8 mouse cellular contexts compared by ENCODE assay signal in the genomic region with DNA sequence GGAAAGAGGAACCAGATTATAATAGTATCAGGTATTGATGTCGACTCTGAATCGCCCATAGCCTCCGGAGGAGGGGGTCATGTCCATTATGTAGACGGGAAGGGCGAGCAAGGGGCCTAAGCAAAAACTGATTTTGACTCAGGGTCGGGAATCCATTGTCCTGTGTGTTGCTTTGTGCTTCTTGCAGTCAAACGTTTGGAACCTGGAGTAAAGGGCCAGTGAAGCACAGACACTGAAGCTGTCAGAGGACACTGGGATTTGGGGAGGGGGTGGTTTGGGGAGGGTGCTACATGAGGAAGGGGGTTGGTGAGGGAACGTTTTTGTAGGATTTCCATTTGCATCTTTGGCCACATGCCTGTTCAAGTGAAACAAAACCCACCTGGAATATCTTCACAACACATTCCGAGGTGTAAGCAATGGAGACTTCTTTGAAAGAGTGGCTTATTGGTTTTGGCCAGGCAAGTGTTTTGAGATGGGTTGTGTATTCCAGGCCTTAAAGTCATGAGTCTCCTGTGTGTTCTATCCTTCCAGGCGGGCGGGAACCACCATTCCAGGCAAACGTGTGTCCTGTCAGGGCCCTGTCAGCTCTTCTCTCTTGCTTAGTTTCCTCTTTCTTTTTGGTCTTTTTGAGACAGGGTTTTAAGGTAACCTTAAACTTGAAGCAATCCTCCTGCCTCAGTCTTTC. TPM values are rescaled to one million over a fixed set of nuclear protein-coding genes. Genes with fewer than 3 reads are reported as not detected.
A peak's percentile ranks its signal among the peaks of the same experiment; 100 is the strongest.
DNase-seq lines count a peak whose midpoint lies in the region; ATAC-seq and TF ChIP-seq lines count a peak whose summit lies in the region.

No protein-coding gene starts in this region.

- H3K4me2 ChIP-seq in forebrain, embryonic 14.5 days (ENCODE audit: low read length), result peak overlapping the region; percentile 95
- peak overlapping the region; percentile 100 for H3K4me2 ChIP-seq in liver, embryonic 15.5 days

- H3K27ac ChIP-seq in heart, embryonic 10.5 days, result peak overlapping the region; percentile 95; the same call in 1 of the 2 replicates
- H3K27ac ChIP-seq in forebrain, embryonic 14.5 days (ENCODE audit: low read depth, low read length), result no peak overlapping the region
- H3K27ac ChIP-seq in liver, embryonic 15.5 days (replicated peaks), result no peak overlapping the region

- TF ChIP-seq CTCF in E14TG2a.4 (conservative IDR thresholded peaks at IDR 0.05; ENCODE audit: low read length), result no peak

- H3K9me3 ChIP-seq in heart, embryonic 10.5 days, result no peaks in the 10 kb centered on the region
- no peaks in the 10 kb centered on the region for H3K9me3 ChIP-seq in E14TG2a.4 (ENCODE audit: low read length)
- H3K9me3 ChIP-seq in forebrain, embryonic 14.5 days (replicated peaks; ENCODE audit: control insufficient read depth, low read length), result no peaks in the 10 kb centered on the region
- H3K9me3 ChIP-seq in liver, embryonic 15.5 days (replicated peaks), result no peaks in the 10 kb centered on the region

- WGBS in heart, embryonic 10.5 days, result 16% methylated on average over 12 of the region's 12 CpGs
- WGBS in forebrain, embryonic 14.5 days, result 19% methylated on average over 12 of the region's 12 CpGs
- 10% methylated on average over 12 of the region's 12 CpGs for WGBS in liver, embryonic 15.5 days (ENCODE audit: insufficient replicate concordance)

- DNase-seq in heart, embryonic 10.5 days (ENCODE audit: low spot score), result no peak
- DNase-seq in heart, adult 18-20 months, result no peak
- no peak for DNase-seq in forebrain, embryonic 14.5 days (ENCODE audit: low spot score)
- DNase-seq in layer of hippocampus, adult 18-20 months (ENCODE audit: low spot score in 2 of 2), result no peak
- no peak for DNase-seq in gastrocnemius, postnatal 25 days
- DNase-seq in natural killer cell, adult 2 months (ENCODE audit: low spot score in 2 of 2), result no peak

- no peaks in the 10 kb centered on the region for H3K36me3 ChIP-seq in heart, embryonic 10.5 days
- no peaks in the 10 kb centered on the region for H3K36me3 ChIP-seq in E14TG2a.4 (ENCODE audit: insufficient read depth, low read length)
- no peaks in the 10 kb centered on the region for H3K36me3 ChIP-seq in forebrain, embryonic 14.5 days (ENCODE audit: control insufficient read depth, insufficient read depth, low read length)
- no peaks in the 10 kb centered on the region for H3K36me3 ChIP-seq in liver, embryonic 15.5 days (replicated peaks)

- peak overlapping the region; percentile 66 for H3K9ac ChIP-seq in forebrain, embryonic 14.5 days (ENCODE audit: low read length)
- H3K9ac ChIP-seq in liver, embryonic 15.5 days, result peak overlapping the region; percentile 60; the same call in 1 of the 2 replicates

- no peaks in the 10 kb centered on the region for H3K27me3 ChIP-seq in heart, embryonic 10.5 days (ENCODE audit: insufficient read depth, poor library complexity, severe bottlenecking)
- H3K27me3 ChIP-seq in E14TG2a.4 (ENCODE audit: insufficient read depth, low read length), result peaks cover 4% of the 10 kb centered on the region; the same call in 1 of the 2 replicates
- no peaks in the 10 kb centered on the region for H3K27me3 ChIP-seq in forebrain, embryonic 14.5 days (replicated peaks; ENCODE audit: control insufficient read depth, insufficient read depth, low read length)
- H3K27me3 ChIP-seq in liver, embryonic 15.5 days, result peaks cover 17% of the 10 kb centered on the region; the same call in 1 of the 2 replicates

- ATAC-seq in forebrain, embryonic 14.5 days, result no peak
- no peak for ATAC-seq in liver, embryonic 15.5 days (ENCODE audit: insufficient read depth)

- H3K4me3 ChIP-seq in heart, embryonic 10.5 days, result peak overlapping the region; percentile 84
- peak overlapping the region; percentile 91 for H3K4me3 ChIP-seq in E14TG2a.4 (replicated peaks; ENCODE audit: low read length)
- H3K4me3 ChIP-seq in forebrain, embryonic 14.5 days (ENCODE audit: low read depth, low read length), result peak overlapping the region; percentile 57
- peak overlapping the region; percentile 70 for H3K4me3 ChIP-seq in liver, embryonic 15.5 days (replicated peaks)

- H3K4me1 ChIP-seq in heart, embryonic 10.5 days, result peaks cover 45% of the 10 kb centered on the region
- H3K4me1 ChIP-seq in E14TG2a.4 (replicated peaks; ENCODE audit: low read depth, low read length), result peaks cover 65% of the 10 kb centered on the region
- peaks cover 20% of the 10 kb centered on the region for H3K4me1 ChIP-seq in forebrain, embryonic 14.5 days (ENCODE audit: control insufficient read depth, insufficient read depth, low read length)
- peaks cover 29% of the 10 kb centered on the region for H3K4me1 ChIP-seq in liver, embryonic 15.5 days (replicated peaks)

RNA-seq across cellular contexts. Expression of a gene that starts 1.2 kb away (rescaled TPM):
- polyA plus RNA-seq in heart, embryonic 10.5 days (2016; fragmentation: Nextera tagmentation; extraction: Ambion mirVana), result 1.4 and 1.6 TPM in 2 replicates
- total RNA-seq in heart, adult 18-20 months (2021), result 10 to 100 TPM; 33.7 to 35.6 TPM
- 6.7 and 7.6 TPM in 2 replicates for polyA plus RNA-seq in forebrain, embryonic 14.5 days (2014; fragmentation: Nextera tagmentation; extraction: Ambion mirVana)
- polyA plus RNA-seq in liver, embryonic 15.5 days (2015; fragmentation: Nextera tagmentation; extraction: Ambion mirVana), result 0.25 and 0.33 TPM in 2 replicates
- total RNA-seq in layer of hippocampus, adult 18-20 months (2021), result 100 to 1,000 TPM; 132 to 138 TPM
- total RNA-seq in gastrocnemius, postnatal 25 days (2021), result 10 to 100 TPM; 30.0 to 38.2 TPM

RNA-seq across cellular contexts. Expression of a gene that starts 16.2 kb away (rescaled TPM):
- not detected in 2 replicates for polyA plus RNA-seq in heart, embryonic 10.5 days (2016; fragmentation: Nextera tagmentation; extraction: Ambion mirVana)
- 10 to 100 TPM; 13.3 to 16.2 TPM for total RNA-seq in heart, adult 18-20 months (2021)
- polyA plus RNA-seq in forebrain, embryonic 14.5 days (2014; fragmentation: Nextera tagmentation; extraction: Ambion mirVana), result 0.88 TPM in 1 of 2 replicates, not detected in the other
- polyA plus RNA-seq in liver, embryonic 15.5 days (2015; fragmentation: Nextera tagmentation; extraction: Ambion mirVana), result not detected in 2 replicates
- total RNA-seq in layer of hippocampus, adult 18-20 months (2021), result 10 to 100 TPM; 29.2 to 41.2 TPM
- 10 to 100 TPM; 12.4 to 14.0 TPM for total RNA-seq in gastrocnemius, postnatal 25 days (2021)
